Mouse (Mus musculus): ENCODE data around the gene Iqce.

- no peak for TF ChIP-seq CTCF (IDR thresholded peaks at IDR 0.05; ENCODE audit: borderline replicate concordance, control insufficient read depth, extremely low read depth, insufficient read depth, low read length, poor library complexity)
- TF ChIP-seq POLR2A (IDR thresholded peaks at IDR 0.05; ENCODE audit: control insufficient read depth, extremely low read depth, insufficient read depth, low read length, poor library complexity): no peak
Observed at GRCm38 (mm10) chr5:140647821-140648518, 54.2 kb downstream of the Iqce start.
